Mouse (Mus musculus): ENCODE data around the gene Psme2b. TPM values are rescaled to one million over a fixed set of nuclear protein-coding genes. Genes with fewer than 3 reads are reported as not detected.
"Not testable (repeated sequence)": the region's sequence is repeated elsewhere in the genome, so short reads cannot be mapped to it uniquely, and the experiment has no call there.

The Psme2b gene
- total and polyA plus RNA-seq, 2 experiments from 2014 or later: 0.37 to 1.7 TPM

GRCm38 (mm10) chr11:48978240-48978939 lies 32.4 kb upstream of the Psme2b start, which contains the start of gene Olfr56:
Gene Olfr56 (plus strand): TSS chr11:48978889.
- not testable (repeated sequence) for H3K27ac ChIP-seq; H3K9ac ChIP-seq (replicated peaks; ENCODE audit: low read length); DNase-seq (ENCODE audit: low spot score); H3K4me3 ChIP-seq (ENCODE audit: low read length); H3K36me3 ChIP-seq (ENCODE audit: insufficient read depth, low read length); H3K4me2 ChIP-seq (ENCODE audit: low read depth, low read length); H3K9me3 ChIP-seq (ENCODE audit: low read length); H3K4me1 ChIP-seq (ENCODE audit: insufficient read depth, low read length); ATAC-seq; H3K27me3 ChIP-seq (ENCODE audit: insufficient read depth, low read length)
- no CpG with 5 or more reads among the region's 1 CpGs for WGBS

DNA sequence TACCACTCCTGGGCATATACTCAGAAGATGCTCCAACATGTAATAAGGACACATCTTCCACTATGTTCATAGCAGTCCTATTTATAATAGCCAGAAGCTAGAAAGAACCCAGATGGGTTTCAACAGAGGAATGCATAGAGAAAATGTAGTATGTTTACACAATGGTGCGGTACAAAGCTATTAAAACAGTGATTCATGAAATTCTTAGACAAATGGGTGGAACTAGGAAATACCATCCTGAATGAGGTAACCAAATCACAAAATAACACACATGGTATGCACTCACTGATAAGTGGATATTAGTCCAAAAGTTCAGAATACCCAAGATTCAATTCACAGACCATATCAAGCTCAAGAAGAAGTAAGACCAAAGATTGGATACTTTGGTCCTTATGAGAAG lies 28.7 kb upstream of the Psme2b start:
- not testable (repeated sequence) for H3K4me2 ChIP-seq (ENCODE audit: low read depth, low read length); H3K9me3 ChIP-seq (ENCODE audit: low read length); H3K4me1 ChIP-seq (ENCODE audit: insufficient read depth, low read length); H3K27ac ChIP-seq; H3K36me3 ChIP-seq (ENCODE audit: insufficient read depth, low read length); DNase-seq (ENCODE audit: low spot score); ATAC-seq; H3K27me3 ChIP-seq (ENCODE audit: insufficient read depth, low read length); H3K4me3 ChIP-seq (ENCODE audit: low read length); H3K9ac ChIP-seq (replicated peaks; ENCODE audit: low read length)
- no CpG with 5 or more reads among the region's 1 CpGs for WGBS

DNA sequence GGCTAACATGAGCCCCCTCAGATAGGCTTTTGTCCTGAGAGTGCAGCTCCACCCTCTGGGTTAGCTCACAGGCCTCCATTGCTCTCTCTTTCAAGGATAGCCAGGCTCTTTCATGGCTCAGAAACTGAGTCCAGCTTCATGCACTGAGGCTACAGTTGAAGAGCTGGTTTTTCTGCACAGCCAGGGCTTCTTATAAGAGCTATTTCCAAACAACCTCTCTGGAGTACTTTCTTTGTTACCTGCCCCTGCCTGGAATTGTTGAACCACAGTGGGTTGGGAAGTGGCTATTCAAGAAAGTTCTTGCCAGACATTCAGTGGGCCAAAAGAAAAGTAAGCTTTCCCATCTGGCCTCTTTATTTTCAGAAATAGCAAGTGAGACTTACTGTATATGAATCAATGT lies 6.7 kb downstream of the Psme2b start:
- ATAC-seq: not testable (repeated sequence)

GRCm38 (mm10) chr11:48935291-48935690 lies 10.7 kb downstream of the Psme2b start:
- H3K36me3 ChIP-seq (ENCODE audit: insufficient read depth, low read length); H3K27me3 ChIP-seq (ENCODE audit: insufficient read depth, low read length); H3K9ac ChIP-seq (replicated peaks; ENCODE audit: low read length); ATAC-seq; H3K9me3 ChIP-seq (ENCODE audit: low read length); H3K27ac ChIP-seq; DNase-seq (ENCODE audit: low spot score); H3K4me3 ChIP-seq (ENCODE audit: low read length); H3K4me2 ChIP-seq (ENCODE audit: low read depth, low read length); H3K4me1 ChIP-seq (ENCODE audit: insufficient read depth, low read length): not testable (repeated sequence)
- no CpG with 5 or more reads among the region's 3 CpGs for WGBS

More for the DNA sequence above, 6.7 kb downstream of the Psme2b start:
- not testable (repeated sequence) for H3K4me1 ChIP-seq (ENCODE audit: insufficient read depth, low read length); H3K9ac ChIP-seq (replicated peaks; ENCODE audit: low read length); H3K27ac ChIP-seq; H3K36me3 ChIP-seq (ENCODE audit: insufficient read depth, low read length); H3K4me3 ChIP-seq (ENCODE audit: low read length); H3K27me3 ChIP-seq (ENCODE audit: insufficient read depth, low read length); DNase-seq (ENCODE audit: low spot score); H3K9me3 ChIP-seq (ENCODE audit: low read length); H3K4me2 ChIP-seq (ENCODE audit: low read depth, low read length)

GRCm38 (mm10) chr11:48933923-48934322 lies 12.1 kb downstream of the Psme2b start:
- H3K27ac ChIP-seq; H3K4me3 ChIP-seq (ENCODE audit: low read length); H3K9ac ChIP-seq (replicated peaks; ENCODE audit: low read length); DNase-seq (ENCODE audit: low spot score); H3K36me3 ChIP-seq (ENCODE audit: insufficient read depth, low read length); ATAC-seq; H3K27me3 ChIP-seq (ENCODE audit: insufficient read depth, low read length); H3K4me2 ChIP-seq (ENCODE audit: low read depth, low read length); H3K4me1 ChIP-seq (ENCODE audit: insufficient read depth, low read length); H3K9me3 ChIP-seq (ENCODE audit: low read length): not testable (repeated sequence)
- 60% methylated on average over 1 of the region's 1 CpGs for WGBS

DNA sequence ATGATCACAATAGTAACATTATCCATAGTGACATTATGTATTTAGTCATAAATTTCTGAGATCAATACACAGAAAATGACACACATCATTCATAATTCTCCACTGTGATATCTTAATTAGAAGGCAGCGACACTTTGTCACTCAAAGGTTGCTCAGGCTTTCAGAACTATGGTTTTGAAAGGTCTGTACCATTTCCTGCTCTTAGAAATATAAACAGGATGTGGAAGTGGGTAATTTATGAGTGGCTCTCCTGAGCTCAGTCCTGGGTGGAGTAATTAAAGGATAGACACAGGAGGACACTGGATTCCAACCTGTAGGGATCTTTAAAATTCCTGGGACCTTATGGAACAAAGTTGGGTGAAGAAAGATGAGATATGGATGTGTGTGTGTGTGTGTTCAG lies 12.6 kb downstream of the Psme2b start:
- not testable (repeated sequence) for H3K4me1 ChIP-seq (ENCODE audit: insufficient read depth, low read length); H3K9ac ChIP-seq (replicated peaks; ENCODE audit: low read length); ATAC-seq; H3K36me3 ChIP-seq (ENCODE audit: insufficient read depth, low read length); H3K4me2 ChIP-seq (ENCODE audit: low read depth, low read length); H3K27me3 ChIP-seq (ENCODE audit: insufficient read depth, low read length); H3K27ac ChIP-seq; H3K4me3 ChIP-seq (ENCODE audit: low read length); DNase-seq (ENCODE audit: low spot score); H3K9me3 ChIP-seq (ENCODE audit: low read length)
- WGBS: 81% methylated on average over 1 of the region's 1 CpGs

DNA sequence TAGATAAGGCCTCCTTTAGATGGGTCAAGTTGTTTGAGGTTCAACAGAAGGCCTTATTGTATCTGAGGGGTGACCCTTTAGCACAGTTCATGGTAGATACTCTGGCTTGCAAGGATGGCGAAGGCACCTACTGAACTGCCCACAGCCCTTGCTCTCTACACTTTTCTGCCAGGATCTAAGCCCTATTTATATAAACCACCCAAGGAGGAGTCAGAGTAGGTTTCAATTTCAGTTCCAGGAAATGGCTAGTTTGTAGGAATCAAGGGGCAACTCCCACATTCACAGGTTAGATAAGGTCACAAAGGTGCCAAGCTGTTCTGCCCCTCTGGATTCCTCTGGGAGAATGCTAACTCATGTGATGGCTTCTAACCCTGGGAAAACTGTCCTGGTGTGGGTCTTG lies 17.9 kb downstream of the Psme2b start:
- not testable (repeated sequence) for H3K4me3 ChIP-seq (ENCODE audit: low read length); DNase-seq (ENCODE audit: low spot score); H3K4me1 ChIP-seq (ENCODE audit: insufficient read depth, low read length); H3K27ac ChIP-seq; ATAC-seq; H3K27me3 ChIP-seq (ENCODE audit: insufficient read depth, low read length); H3K9me3 ChIP-seq (ENCODE audit: low read length); H3K4me2 ChIP-seq (ENCODE audit: low read depth, low read length); H3K36me3 ChIP-seq (ENCODE audit: insufficient read depth, low read length); H3K9ac ChIP-seq (replicated peaks; ENCODE audit: low read length)
- 91% methylated on average over 1 of the region's 1 CpGs for WGBS

- not testable (repeated sequence) for ATAC-seq; H3K36me3 ChIP-seq (ENCODE audit: insufficient read depth, low read length); H3K4me1 ChIP-seq (ENCODE audit: insufficient read depth, low read length); H3K9me3 ChIP-seq (ENCODE audit: low read length); DNase-seq (ENCODE audit: low spot score); H3K4me3 ChIP-seq (ENCODE audit: low read length); H3K4me2 ChIP-seq (ENCODE audit: low read depth, low read length); H3K27ac ChIP-seq; H3K9ac ChIP-seq (replicated peaks; ENCODE audit: low read length); H3K27me3 ChIP-seq (ENCODE audit: insufficient read depth, low read length)
These were observed 19.6 kb downstream of the Psme2b start for GRCm38 (mm10) chr11:48926437-48926836.

- H3K4me3 ChIP-seq (ENCODE audit: low read length); H3K9me3 ChIP-seq (ENCODE audit: low read length); H3K27ac ChIP-seq; H3K4me2 ChIP-seq (ENCODE audit: low read depth, low read length); ATAC-seq; DNase-seq (ENCODE audit: low spot score); H3K9ac ChIP-seq (replicated peaks; ENCODE audit: low read length); H3K36me3 ChIP-seq (ENCODE audit: insufficient read depth, low read length); H3K27me3 ChIP-seq (ENCODE audit: insufficient read depth, low read length); H3K4me1 ChIP-seq (ENCODE audit: insufficient read depth, low read length): not testable (repeated sequence)
- 94% methylated on average over 5 of the region's 5 CpGs for WGBS
These were observed 22.2 kb downstream of the Psme2b start for GRCm38 (mm10) chr11:48923818-48924217.
